Mouse (Mus musculus) C2C12 (cell line): ENCODE results near the gene Cenpb.

Experiments
- CEBPB ChIP-seq: IDR thresholded peaks from one replicate; pipeline ENCODE4 v1.6.1; 2011; ENCODE audit warnings: low read depth, mild to moderate bottlenecking, control low read depth, moderate library complexity
- CTCF ChIP-seq: IDR thresholded peaks from one replicate; pipeline ENCODE4 v1.5.1; 2011; ENCODE audit not compliant: control insufficient read depth, insufficient read depth, insufficient read length
- MYOD1 ChIP-seq: IDR thresholded peaks from one replicate; pipeline ENCODE4 v1.6.1; 2011; ENCODE audit warnings: low read depth; ENCODE audit not compliant: control insufficient read depth, insufficient read length
- USF1 ChIP-seq: IDR thresholded peaks from one replicate; pipeline ENCODE4 v1.6.1; 2011; ENCODE audit warnings: low read depth, mild to moderate bottlenecking, control low read depth, moderate library complexity

DNA sequence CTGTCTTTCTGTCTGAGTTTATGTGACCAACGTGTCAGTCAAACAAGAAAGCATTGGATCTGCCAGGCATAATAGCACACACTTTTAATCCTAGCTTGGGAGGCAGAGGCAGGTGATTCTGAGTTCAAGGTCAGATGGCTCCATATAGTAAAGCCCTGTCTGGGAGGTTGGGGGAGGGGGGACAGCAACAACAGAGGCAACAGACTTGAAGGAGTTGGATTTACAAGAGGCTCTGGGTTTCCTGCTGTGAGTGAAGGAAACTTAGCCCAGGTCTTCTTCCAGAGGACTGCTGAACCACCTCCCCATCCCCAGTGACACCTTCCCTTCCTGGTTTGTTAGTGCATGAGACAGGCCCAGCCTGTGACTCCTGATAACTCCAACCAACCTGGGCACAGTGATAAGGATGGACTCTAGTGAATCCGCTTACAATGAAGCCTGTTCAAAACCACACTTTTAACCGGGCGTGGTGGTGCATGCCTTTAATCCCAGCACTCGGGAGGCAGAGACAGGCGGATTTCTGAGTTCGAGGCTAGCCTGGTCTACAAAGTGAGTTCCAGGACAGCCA is 27.6 kb downstream of the Cenpb start:
- no peak for TF ChIP-seq CTCF
- TF ChIP-seq USF1 = no peak
- no peak for TF ChIP-seq CEBPB
- TF ChIP-seq MYOD1 = no peak
